9 mouse cellular contexts compared by ENCODE assay signal in the genomic region with DNA sequence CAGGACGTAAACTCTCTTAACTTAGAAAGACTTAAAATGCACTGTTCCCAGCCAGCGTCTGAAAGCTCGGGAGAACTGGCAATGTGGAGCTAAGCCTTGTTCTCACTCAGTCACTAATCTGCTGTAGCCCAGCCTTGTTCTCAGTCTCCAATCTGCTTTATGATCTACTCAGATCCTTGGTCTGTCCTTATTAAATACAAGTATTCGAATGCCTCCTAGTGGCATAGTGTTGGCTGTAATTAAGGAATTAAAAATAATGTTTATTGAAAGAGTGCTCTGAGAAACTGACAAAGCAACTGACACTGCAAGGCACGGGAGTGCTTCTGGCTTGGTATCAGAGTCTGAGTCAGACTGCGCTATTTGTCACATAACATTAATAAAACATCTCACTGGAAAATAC.
DNase-seq lines count a peak whose midpoint lies in the region; ATAC-seq and TF ChIP-seq lines count a peak whose summit lies in the region.
"Had no signal": no experiment of that assay in that cellular context is flagged by ENCODE, and none has a peak within 500 bp of the region (broad histone marks: within the 10 kb centered on the region; RNA-seq: fewer than 3 reads in every experiment).

No protein-coding gene starts in this region.

- H3K4me2 ChIP-seq in kidney, postnatal 0 days (ENCODE audit: low read length) = no peak overlapping the region
- H3K4me2 ChIP-seq in kidney, embryonic 16.5 days (replicated peaks; ENCODE audit: low read depth, low read length) = no peak overlapping the region
- H3K4me2 ChIP-seq: limb, embryonic 12.5 days; stomach, embryonic 15.5 days had no signal

- no peak for ATAC-seq in kidney, postnatal 0 days (replicated peaks; ENCODE audit: low FRiP score, low read depth)
- no peak for ATAC-seq in kidney, embryonic 16.5 days (ENCODE audit: low FRiP score, low TSS enrichment)
- ATAC-seq in megakaryocyte-erythroid progenitor cell, adult 5-6 weeks (replicated peaks; ENCODE audit: low FRiP score, low TSS enrichment, poor library complexity, severe bottlenecking) = peak; percentile 94

- peak; percentile 52 for TF ChIP-seq CTCF in kidney, postnatal 0 days (IDR thresholded peaks at IDR 0.05; ENCODE audit: low read depth)
- TF ChIP-seq CTCF in brain, embryonic 14.5 days (IDR thresholded peaks at IDR 0.05; ENCODE audit: borderline replicate concordance, extremely low read depth, insufficient read depth, insufficient read length) = no peak

- WGBS in kidney, postnatal 0 days = 77% methylated on average over 6 of the region's 6 CpGs
- WGBS in kidney, embryonic 16.5 days = 80% methylated on average over 6 of the region's 6 CpGs

- no peak overlapping the region for H3K4me3 ChIP-seq in kidney, postnatal 0 days (replicated peaks; ENCODE audit: low read depth, low read length)
- no peak overlapping the region for H3K4me3 ChIP-seq in kidney, embryonic 16.5 days (ENCODE audit: low read length)
- H3K4me3 ChIP-seq: limb, embryonic 12.5 days; stomach, embryonic 15.5 days had no signal

- H3K4me1 ChIP-seq in kidney, postnatal 0 days (replicated peaks; ENCODE audit: insufficient read depth, low read length) = no peaks in the 10 kb centered on the region
- 0 out of 2 replicates have a peak, but pooled peaks cover 3% of the 10 kb centered on the region for H3K4me1 ChIP-seq in kidney, embryonic 16.5 days (ENCODE audit: insufficient read depth, low read length)

- no peaks in the 10 kb centered on the region for H3K27me3 ChIP-seq in kidney, postnatal 0 days (ENCODE audit: insufficient read depth, low read length)
- no peaks in the 10 kb centered on the region for H3K27me3 ChIP-seq in kidney, embryonic 16.5 days (ENCODE audit: insufficient read depth, low read length)
- H3K27me3 ChIP-seq: limb, embryonic 12.5 days; stomach, embryonic 15.5 days had no signal

- TF ChIP-seq POLR2A in brain, embryonic 14.5 days (IDR thresholded peaks at IDR 0.05; ENCODE audit: borderline replicate concordance, extremely low read depth, insufficient read depth, insufficient read length, poor library complexity, severe bottlenecking) = no peak

- DNase-seq in kidney, postnatal 0 days (ENCODE audit: low spot score) = peak; percentile 44
- peak; percentile 73 for DNase-seq in MEL-GATA-1-ER (ENCODE audit: extremely low read depth, low read depth)
- DNase-seq in brain, embryonic 14.5 days (ENCODE audit: low read depth) = peak; percentile 87
- DNase-seq in urinary bladder, postnatal 36 days (ENCODE audit: low spot score in 2 of 2) = no peak
- no peak for DNase-seq in spleen, postnatal 4 days (ENCODE audit: low spot score in 2 of 2)

- H3K36me3 ChIP-seq in kidney, postnatal 0 days (ENCODE audit: insufficient read depth, low read length) = no peaks in the 10 kb centered on the region
- no peaks in the 10 kb centered on the region for H3K36me3 ChIP-seq in kidney, embryonic 16.5 days (ENCODE audit: insufficient read depth, low read length)
- H3K36me3 ChIP-seq: limb, embryonic 12.5 days; stomach, embryonic 15.5 days had no signal

- no peak overlapping the region for H3K9ac ChIP-seq in kidney, postnatal 0 days (ENCODE audit: low read depth, low read length)
- H3K9ac ChIP-seq in kidney, embryonic 16.5 days (replicated peaks; ENCODE audit: low read length) = no peak overlapping the region
- H3K9ac ChIP-seq: limb, embryonic 12.5 days; stomach, embryonic 15.5 days had no signal

- H3K27ac ChIP-seq in kidney, postnatal 0 days = no peak overlapping the region
- no peak overlapping the region for H3K27ac ChIP-seq in kidney, embryonic 16.5 days (ENCODE audit: low read length)
- H3K27ac ChIP-seq: limb, embryonic 12.5 days; stomach, embryonic 15.5 days had no signal

- no peaks in the 10 kb centered on the region for H3K9me3 ChIP-seq in kidney, postnatal 0 days (replicated peaks; ENCODE audit: low read length)
- H3K9me3 ChIP-seq in kidney, embryonic 16.5 days (ENCODE audit: low read length) = no peaks in the 10 kb centered on the region
- H3K9me3 ChIP-seq: limb, embryonic 12.5 days; stomach, embryonic 15.5 days had no signal

Comparison
In these comparisons a context has a peak if more than half of its experiments do, and no peak if none do; other contexts are left out.
1. DNase-seq: peak in kidney, postnatal 0 days (single experiment), MEL-GATA-1-ER (single experiment) and brain, embryonic 14.5 days (single experiment); none in urinary bladder, postnatal 36 days (0 of 2) and spleen, postnatal 4 days (0 of 2).